Mouse (Mus musculus) lung, adult 10 weeks (tissue): ENCODE data around the gene Trim12c. TPM values are rescaled to one million over a fixed set of nuclear protein-coding genes. Genes with fewer than 3 reads are reported as not detected.

ENCODE experiments used
- polyA plus RNA-seq: library from polyadenylated mRNA; stranded (reverse); fragments of 350-450 nt; fragmentation: Illumina TruSeq; extraction: RNeasy Lipid Tissue Mini Kit (QIAGEN cat#74804); gene quantifications from one replicate; pipeline ENCODE4 v1.2.3, GENCODE M21; 2014; ENCODE audit warnings: low read depth, low replicate concordance; ENCODE audit not compliant: insufficient read depth

Trim12c gene
- 12.5 TPM for polyA plus RNA-seq

DNA sequence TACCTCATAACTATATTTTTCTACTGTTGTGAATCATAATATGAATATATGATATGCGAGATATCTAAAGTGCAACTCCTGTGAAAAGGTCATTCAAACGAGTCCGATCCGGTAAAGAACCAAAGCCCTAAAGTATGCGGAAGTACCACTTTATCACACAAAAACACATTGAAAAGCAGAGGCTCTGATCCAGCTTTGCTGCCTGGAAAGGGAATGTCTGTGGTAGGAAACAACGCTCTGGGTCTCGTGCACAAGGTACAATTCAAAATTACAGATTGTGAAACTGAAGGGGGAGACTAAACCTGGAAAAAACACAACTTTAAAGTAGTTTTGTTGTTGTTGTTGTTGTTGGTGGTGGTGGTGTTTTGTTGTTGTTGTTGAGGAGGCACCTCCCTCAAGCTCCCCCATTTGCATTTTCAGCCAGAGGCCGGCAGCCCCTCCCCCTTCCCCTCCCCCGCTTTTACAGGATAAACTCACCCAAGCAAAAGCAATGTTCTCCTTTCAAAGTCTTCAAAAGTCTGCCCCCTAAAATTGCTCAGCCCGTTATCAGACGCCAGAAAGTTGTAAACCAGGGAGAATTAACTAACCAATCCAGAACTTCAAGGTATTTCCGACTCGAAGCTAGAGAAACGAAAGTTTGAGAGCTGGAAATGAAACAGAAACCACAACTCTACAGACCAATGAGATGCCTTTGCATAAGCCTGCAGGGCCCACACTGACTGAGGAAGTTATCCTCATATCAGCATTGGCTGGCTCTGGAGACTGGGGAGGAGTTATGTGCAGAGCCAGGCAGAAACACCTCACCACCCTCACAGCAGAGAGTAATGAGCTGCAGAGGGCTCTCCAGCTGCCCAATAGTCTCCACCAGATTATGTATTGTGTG lies at the start of gene Trim12c:
Gene Trim12c, minus strand, starts transcription at position 646 of the 883 bp plus-strand sequence.

DNA sequence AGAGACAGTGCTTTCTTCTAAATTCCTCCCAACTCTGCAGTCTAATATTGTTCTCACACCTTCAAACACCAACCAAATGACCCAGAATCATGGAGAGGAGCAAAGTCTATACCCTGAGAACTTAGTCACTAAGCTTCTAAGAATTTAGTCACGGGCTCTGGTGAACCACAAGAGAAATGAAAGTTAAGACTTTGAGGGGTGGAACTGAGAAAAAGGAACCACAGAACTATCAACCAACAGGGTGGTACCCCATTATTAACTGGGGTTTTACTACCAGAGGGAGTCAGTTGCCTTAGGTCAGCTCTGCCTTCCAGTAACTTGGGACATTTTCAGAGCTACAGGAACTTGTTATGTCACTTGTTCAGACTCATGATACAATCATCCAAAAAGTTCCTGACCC lies 47.5 kb upstream of the Trim12c start, which contains the start of gene Trim30c:
Gene Trim30c, minus strand, starts transcription at position 140 of the 400 bp plus-strand sequence.

DNA sequence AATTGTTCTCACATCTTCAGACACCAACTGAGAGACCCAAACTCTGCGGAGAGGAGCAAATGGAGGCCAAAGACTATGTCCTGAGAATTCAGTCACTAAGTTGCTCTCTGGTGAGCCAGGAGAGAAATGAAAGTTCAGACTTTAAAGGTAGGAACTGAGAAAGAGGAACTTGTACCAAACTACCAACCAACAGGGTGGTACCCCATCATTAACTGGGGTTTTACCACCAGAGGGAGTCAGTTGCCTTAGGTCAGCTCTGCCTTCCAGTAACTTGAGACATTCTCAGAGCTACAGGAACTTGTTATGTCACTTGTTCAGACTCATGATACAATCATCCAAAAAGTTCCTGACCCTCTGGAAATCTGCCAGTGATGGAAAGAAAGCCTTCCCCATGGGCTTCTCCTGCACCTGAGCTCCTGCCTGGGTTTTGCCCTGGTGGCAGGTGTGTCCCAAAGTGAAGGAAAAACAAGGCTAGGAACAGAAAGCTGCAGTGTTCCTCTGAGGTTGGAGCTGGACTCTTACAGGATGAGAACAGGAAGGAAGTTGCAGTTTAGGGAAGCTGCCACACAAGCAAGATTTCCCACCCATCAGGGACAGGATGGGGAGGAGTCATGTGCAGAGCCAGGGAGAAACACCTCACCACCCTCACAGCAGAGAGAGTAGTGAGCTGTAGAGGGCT lies 16.7 kb upstream of the Trim12c start, which contains the start of gene Trim30b:
Gene Trim30b, minus strand, starts transcription at position 149 of the 679 bp plus-strand sequence.

DNA sequence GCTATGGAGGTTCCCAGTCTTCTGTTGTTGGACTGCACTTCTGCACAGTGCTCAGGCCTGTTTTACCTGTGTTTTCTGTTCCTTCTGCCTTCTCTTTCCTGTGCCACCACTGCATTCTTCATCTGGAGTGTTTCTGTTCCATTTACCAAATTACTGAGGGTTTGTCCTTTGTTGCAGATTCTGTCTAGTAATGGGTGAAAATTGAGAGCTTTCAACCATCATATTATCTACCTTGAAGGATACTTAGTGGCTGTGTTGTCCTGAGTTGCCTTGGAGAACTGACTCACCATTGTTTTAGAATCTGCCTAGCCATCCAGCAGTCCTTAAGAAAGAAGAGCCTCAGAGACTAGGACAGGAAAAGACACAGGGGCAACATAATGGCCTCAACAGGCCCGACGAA lies 24.0 kb downstream of the Trim12c start, which contains the start of gene Trim34b:
Gene Trim34b, plus strand, starts transcription at position 301 of the 400 bp plus-strand sequence.

DNA sequence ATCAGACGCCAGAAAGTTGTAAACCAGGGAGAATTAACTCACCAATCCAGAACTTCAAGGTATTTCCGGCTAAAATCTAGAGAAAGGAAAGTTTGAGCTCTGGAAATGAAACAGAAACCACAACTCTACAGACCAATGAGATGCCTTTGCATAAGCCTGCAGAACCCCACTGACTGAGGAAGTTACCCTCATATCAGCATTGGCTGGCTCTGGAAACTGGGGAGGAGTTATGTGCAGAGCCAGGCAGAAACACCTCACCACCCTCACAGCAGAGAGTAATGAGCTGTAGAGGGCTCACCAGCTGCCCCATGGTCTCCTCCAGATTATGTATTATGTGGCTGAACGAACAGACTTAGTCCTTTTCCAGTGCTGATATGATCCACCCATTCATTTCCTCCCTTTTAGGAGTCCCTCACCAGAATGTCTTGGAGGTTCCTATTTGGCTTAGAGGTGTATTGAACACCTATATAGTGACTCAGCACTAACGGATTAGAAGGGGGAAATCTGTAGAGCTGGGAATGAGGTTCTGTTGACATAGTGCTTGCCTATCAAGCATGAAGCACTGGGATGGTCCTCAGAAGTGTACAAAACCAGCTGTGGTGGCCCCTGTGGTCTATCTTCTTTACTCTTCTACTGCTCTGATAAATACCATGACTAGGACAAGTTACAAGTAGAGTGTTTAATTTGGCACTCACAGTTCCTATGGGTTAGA lies 37.6 kb downstream of the Trim12c start, which contains the start of gene Trim12a:
Gene Trim12a, minus strand, starts transcription at position 98 of the 712 bp plus-strand sequence.

Other genes with a start within 250 kb of the Trim12c start
- gene Olfr646, start 248.5 kb downstream of the Trim12c start, polyA plus RNA-seq = not detected
- not detected for gene Ubqln5, start 223.5 kb downstream of the Trim12c start, polyA plus RNA-seq
- gene Olfr643, start 216.0 kb downstream of the Trim12c start, polyA plus RNA-seq = not detected
- not detected for gene Ubqln3, start 210.1 kb downstream of the Trim12c start, polyA plus RNA-seq
- gene Ubqlnl, start 202.8 kb downstream of the Trim12c start, polyA plus RNA-seq = not detected
- gene Olfm5, start 188.5 kb downstream of the Trim12c start, polyA plus RNA-seq = not detected
- not detected for gene Olfr648, start 170.0 kb downstream of the Trim12c start, polyA plus RNA-seq
- gene Olfr649, start 157.4 kb downstream of the Trim12c start, polyA plus RNA-seq = not detected
- 0.55 TPM for gene Trim6, start 134.6 kb downstream of the Trim12c start, polyA plus RNA-seq
- 16.4 TPM for gene Trim34a, start 108.9 kb downstream of the Trim12c start, polyA plus RNA-seq
- gene Trim5, start 65.3 kb downstream of the Trim12c start, polyA plus RNA-seq = 3.5 TPM
- 34.7 TPM for gene Trim12a, start 37.9 kb downstream of the Trim12c start, polyA plus RNA-seq
- not detected for gene Trim34b, start 23.9 kb downstream of the Trim12c start, polyA plus RNA-seq
- gene Trim30b, start 16.5 kb upstream of the Trim12c start, polyA plus RNA-seq = 1.8 TPM
- gene Trim30c, start 47.5 kb upstream of the Trim12c start, polyA plus RNA-seq = 0.22 TPM
- gene Trim30a, start 111.8 kb upstream of the Trim12c start, polyA plus RNA-seq = 11.2 TPM
- gene Trim30d, start 154.5 kb upstream of the Trim12c start, polyA plus RNA-seq = 6.3 TPM
- gene Olfr651, start 196.8 kb upstream of the Trim12c start, polyA plus RNA-seq = not detected
- gene Olfr652, start 207.5 kb upstream of the Trim12c start, polyA plus RNA-seq = not detected
- not detected for gene Olfr653, start 224.0 kb upstream of the Trim12c start, polyA plus RNA-seq
- not detected for gene Olfr654, start 233.7 kb upstream of the Trim12c start, polyA plus RNA-seq
- not detected for gene Olfr655, start 248.4 kb upstream of the Trim12c start, polyA plus RNA-seq